Mouse (Mus musculus): ENCODE measurements at regions not wholly inside any gene's neighbourhood (a gene's known extent, or its start where the extent isn't known, plus 50 kb on each side); places are given as distances from the start of the nearest gene placed in this dataset.

- TF ChIP-seq CTCF (IDR thresholded peaks at IDR 0.05; ENCODE audit: borderline replicate concordance, insufficient read depth, low read length): no peak
- no peak for TF ChIP-seq POLR2A (IDR thresholded peaks at IDR 0.05; ENCODE audit: low read depth, low read length)
These were observed 97.9 kb upstream of the Pfn2 start for GRCm38 (mm10) chr3:57945765-57946164.
